Mouse (Mus musculus) 3134 (cell line): ENCODE results near the gene Tacc2.

Experiments used
- DNase-seq: peaks from one replicate; pipeline ENCODE4 v3.0.0-alpha.2; 2011; ENCODE audit warnings: low spot score; ENCODE audit not compliant: insufficient read length; ENCODE audit errors: extremely low read depth

Gene Tacc2

GRCm38 (mm10) chr7:130800681-130801080 lies 223.4 kb downstream of the Tacc2 start:
- DNase-seq: no peak

- DNase-seq: no peak
Measured at GRCm38 (mm10) chr7:130801811-130802210, 224.6 kb downstream of the Tacc2 start.

- no peak for DNase-seq
Measured at GRCm38 (mm10) chr7:130803251-130803825, 226.1 kb downstream of the Tacc2 start.

GRCm38 (mm10) chr7:130804991-130805390 lies 227.8 kb downstream of the Tacc2 start:
- peak; percentile 33 for DNase-seq

GRCm38 (mm10) chr7:130807749-130808148 lies 230.5 kb downstream of the Tacc2 start:
- DNase-seq: peak; percentile 64

GRCm38 (mm10) chr7:130808694-130809093 lies 231.5 kb downstream of the Tacc2 start:
- DNase-seq: no peak

GRCm38 (mm10) chr7:130810238-130810637 lies 233.0 kb downstream of the Tacc2 start:
- no peak for DNase-seq

GRCm38 (mm10) chr7:130812407-130812806 lies 235.2 kb downstream of the Tacc2 start:
- DNase-seq: no peak
